Mouse (Mus musculus): ENCODE measurements around the gene A930033H14Rik. TPM values are rescaled to one million over a fixed set of nuclear protein-coding genes. Genes with fewer than 3 reads are reported as not detected.

Gene A930033H14Rik
- polyA plus RNA-seq, 1 experiment from 2014 or later: 2.4 TPM

GRCm38 (mm10) chr10:69179341-69179740 is 33.6 kb downstream of the A930033H14Rik start:
- ATAC-seq (ENCODE audit: insufficient number of reproducible peaks, insufficient read depth, low FRiP score, low read depth): no peak
- H3K27me3 ChIP-seq (ENCODE audit: control insufficient read depth, insufficient read depth, low read length): no peaks in the 10 kb centered on the region
- H3K4me2 ChIP-seq (ENCODE audit: low read length): no peak overlapping the region
- no peak overlapping the region for H3K27ac ChIP-seq (replicated peaks in 1 of 2; ENCODE audit: control insufficient read depth in 1 of 2, insufficient read depth in 1 of 2, low read depth in 2 of 2, low read length in 2 of 2)
- H3K9ac ChIP-seq (ENCODE audit: low read length): no peak overlapping the region
- H3K4me1 ChIP-seq (ENCODE audit: control insufficient read depth in 2 of 2, insufficient read depth in 2 of 2, low read length in 2 of 2): no peaks in the 10 kb centered on the region
- no peaks in the 10 kb centered on the region for H3K9me3 ChIP-seq (ENCODE audit: control insufficient read depth, low read length)
- H3K36me3 ChIP-seq (ENCODE audit: control insufficient read depth, insufficient read depth, low read length): no peaks in the 10 kb centered on the region
- no peak overlapping the region for H3K4me3 ChIP-seq (ENCODE audit: control insufficient read depth in 1 of 2, insufficient read depth in 1 of 2, low read depth in 1 of 2, low read length in 2 of 2)
- 83% methylated on average over 1 of the region's 1 CpGs for WGBS

- Histone ChIP-seq H3K4me1 (ENCODE audit: control insufficient read depth in 2 of 2, insufficient read depth in 2 of 2, low read length in 2 of 2) (peaks cover 2 to 5% of the 10 kb centered on the region in 2 experiments; a peak in 2 of 4 replicates), H3K9me3 (ENCODE audit: control insufficient read depth, low read length) (no peaks in the 10 kb centered on the region), H3K27ac (replicated peaks in 1 of 2; ENCODE audit: control insufficient read depth in 1 of 2, insufficient read depth in 1 of 2, low read depth in 2 of 2, low read length in 2 of 2) (no peak overlapping the region), H3K4me3 (ENCODE audit: control insufficient read depth in 1 of 2, insufficient read depth in 1 of 2, low read depth in 1 of 2, low read length in 2 of 2) (no peak overlapping the region), H3K36me3 (ENCODE audit: control insufficient read depth, insufficient read depth, low read length) (no peaks in the 10 kb centered on the region), H3K4me2 (ENCODE audit: low read length) (no peak overlapping the region), H3K9ac (ENCODE audit: low read length) (no peak overlapping the region), H3K27me3 (ENCODE audit: control insufficient read depth, insufficient read depth, low read length) (no peaks in the 10 kb centered on the region)
- no peak for ATAC-seq (ENCODE audit: insufficient number of reproducible peaks, insufficient read depth, low FRiP score, low read depth)
- 70% methylated on average over 3 of the region's 3 CpGs for WGBS
Observed at GRCm38 (mm10) chr10:69176116-69176515, 36.8 kb downstream of the A930033H14Rik start.

GRCm38 (mm10) chr10:69172412-69172811 is 40.5 kb downstream of the A930033H14Rik start:
- H3K36me3 ChIP-seq (ENCODE audit: control insufficient read depth, insufficient read depth, low read length): no peaks in the 10 kb centered on the region
- H3K9me3 ChIP-seq (ENCODE audit: control insufficient read depth, low read length): no peaks in the 10 kb centered on the region
- WGBS: 35% methylated on average over 3 of the region's 3 CpGs
- no peak for ATAC-seq (ENCODE audit: insufficient number of reproducible peaks, insufficient read depth, low FRiP score, low read depth)
- H3K4me1 ChIP-seq (ENCODE audit: control insufficient read depth in 2 of 2, insufficient read depth in 2 of 2, low read length in 2 of 2): peaks cover 2 to 8% of the 10 kb centered on the region in 2 experiments; a peak in 2 of 4 replicates
- no peak overlapping the region for H3K4me3 ChIP-seq (ENCODE audit: control insufficient read depth in 1 of 2, insufficient read depth in 1 of 2, low read depth in 1 of 2, low read length in 2 of 2)
- H3K4me2 ChIP-seq (ENCODE audit: low read length): no peak overlapping the region
- H3K27me3 ChIP-seq (ENCODE audit: control insufficient read depth, insufficient read depth, low read length): no peaks in the 10 kb centered on the region
- H3K9ac ChIP-seq (ENCODE audit: low read length): no peak overlapping the region
- H3K27ac ChIP-seq (replicated peaks in 1 of 2; ENCODE audit: control insufficient read depth in 1 of 2, insufficient read depth in 1 of 2, low read depth in 2 of 2, low read length in 2 of 2): 0 out of 4 replicates have a peak overlapping the region, but pooled peaks of 1 of the 2 experiments have one; percentile 35

GRCm38 (mm10) chr10:69166514-69166913 is 46.4 kb downstream of the A930033H14Rik start:
- Histone ChIP-seq H3K4me1 (ENCODE audit: control insufficient read depth in 2 of 2, insufficient read depth in 2 of 2, low read length in 2 of 2) (peaks cover 0 to 3% of the 10 kb centered on the region in 2 experiments; a peak in 1 of 4 replicates), H3K27ac (replicated peaks in 1 of 2; ENCODE audit: control insufficient read depth in 1 of 2, insufficient read depth in 1 of 2, low read depth in 2 of 2, low read length in 2 of 2) (no peak overlapping the region), H3K4me3 (ENCODE audit: control insufficient read depth in 1 of 2, insufficient read depth in 1 of 2, low read depth in 1 of 2, low read length in 2 of 2) (no peak overlapping the region), H3K4me2 (ENCODE audit: low read length) (no peak overlapping the region), H3K36me3 (ENCODE audit: control insufficient read depth, insufficient read depth, low read length) (no peaks in the 10 kb centered on the region), H3K27me3 (ENCODE audit: control insufficient read depth, insufficient read depth, low read length) (no peaks in the 10 kb centered on the region), H3K9me3 (ENCODE audit: control insufficient read depth, low read length) (peaks cover 7% of the 10 kb centered on the region), H3K9ac (ENCODE audit: low read length) (no peak overlapping the region)
- ATAC-seq (ENCODE audit: insufficient number of reproducible peaks, insufficient read depth, low FRiP score, low read depth): no peak
- WGBS: 74% methylated on average over 12 of the region's 12 CpGs

GRCm38 (mm10) chr10:69165847-69166246 is 47.1 kb downstream of the A930033H14Rik start:
- no peak overlapping the region for H3K9ac ChIP-seq (ENCODE audit: low read length)
- WGBS: 84% methylated on average over 3 of the region's 3 CpGs

GRCm38 (mm10) chr10:69165125-69165524 is 47.8 kb downstream of the A930033H14Rik start:
- 54% methylated on average over 7 of the region's 7 CpGs for WGBS
- Histone ChIP-seq H3K9me3 (ENCODE audit: control insufficient read depth, low read length) (peaks cover 7% of the 10 kb centered on the region), H3K27ac (replicated peaks in 1 of 2; ENCODE audit: control insufficient read depth in 1 of 2, insufficient read depth in 1 of 2, low read depth in 2 of 2, low read length in 2 of 2) (no peak overlapping the region), H3K27me3 (ENCODE audit: control insufficient read depth, insufficient read depth, low read length) (no peaks in the 10 kb centered on the region), H3K4me2 (ENCODE audit: low read length) (no peak overlapping the region), H3K9ac (ENCODE audit: low read length) (no peak overlapping the region), H3K4me3 (ENCODE audit: control insufficient read depth in 1 of 2, insufficient read depth in 1 of 2, low read depth in 1 of 2, low read length in 2 of 2) (no peak overlapping the region), H3K36me3 (ENCODE audit: control insufficient read depth, insufficient read depth, low read length) (no peaks in the 10 kb centered on the region), H3K4me1 (ENCODE audit: control insufficient read depth in 2 of 2, insufficient read depth in 2 of 2, low read length in 2 of 2) (peaks cover 0 to 3% of the 10 kb centered on the region in 2 experiments; a peak in 1 of 4 replicates)
- ATAC-seq (ENCODE audit: insufficient number of reproducible peaks, insufficient read depth, low FRiP score, low read depth): no peak

More at GRCm38 (mm10) chr10:69165847-69166246, 47.1 kb downstream of the A930033H14Rik start:
- H3K27me3 ChIP-seq (ENCODE audit: control insufficient read depth, insufficient read depth, low read length): no peaks in the 10 kb centered on the region
- peaks cover 7% of the 10 kb centered on the region for H3K9me3 ChIP-seq (ENCODE audit: control insufficient read depth, low read length)
- ATAC-seq (ENCODE audit: insufficient number of reproducible peaks, insufficient read depth, low FRiP score, low read depth): no peak
- H3K4me3 ChIP-seq (ENCODE audit: control insufficient read depth in 1 of 2, insufficient read depth in 1 of 2, low read depth in 1 of 2, low read length in 2 of 2): no peak overlapping the region
- no peaks in the 10 kb centered on the region for H3K36me3 ChIP-seq (ENCODE audit: control insufficient read depth, insufficient read depth, low read length)
- H3K4me1 ChIP-seq (ENCODE audit: control insufficient read depth in 2 of 2, insufficient read depth in 2 of 2, low read length in 2 of 2): peaks cover 0 to 3% of the 10 kb centered on the region in 2 experiments; a peak in 1 of 4 replicates
- H3K4me2 ChIP-seq (ENCODE audit: low read length): no peak overlapping the region
- no peak overlapping the region for H3K27ac ChIP-seq (replicated peaks in 1 of 2; ENCODE audit: control insufficient read depth in 1 of 2, insufficient read depth in 1 of 2, low read depth in 2 of 2, low read length in 2 of 2)

- WGBS: 84% methylated on average over 5 of the region's 5 CpGs
- Histone ChIP-seq H3K9ac (ENCODE audit: low read length) (no peak overlapping the region), H3K4me3 (ENCODE audit: control insufficient read depth in 1 of 2, insufficient read depth in 1 of 2, low read depth in 1 of 2, low read length in 2 of 2) (no peak overlapping the region), H3K27ac (replicated peaks in 1 of 2; ENCODE audit: control insufficient read depth in 1 of 2, insufficient read depth in 1 of 2, low read depth in 2 of 2, low read length in 2 of 2) (no peak overlapping the region), H3K9me3 (ENCODE audit: control insufficient read depth, low read length) (peaks cover 7% of the 10 kb centered on the region), H3K27me3 (ENCODE audit: control insufficient read depth, insufficient read depth, low read length) (no peaks in the 10 kb centered on the region), H3K4me1 (ENCODE audit: control insufficient read depth in 2 of 2, insufficient read depth in 2 of 2, low read length in 2 of 2) (peaks cover 0 to under 1% of the 10 kb centered on the region in 2 experiments; a peak in 1 of 4 replicates), H3K4me2 (ENCODE audit: low read length) (no peak overlapping the region), H3K36me3 (ENCODE audit: control insufficient read depth, insufficient read depth, low read length) (no peaks in the 10 kb centered on the region)
- no peak for ATAC-seq (ENCODE audit: insufficient number of reproducible peaks, insufficient read depth, low FRiP score, low read depth)
Observed at GRCm38 (mm10) chr10:69163216-69163615, 49.7 kb downstream of the A930033H14Rik start.

- Histone ChIP-seq H3K4me3 (ENCODE audit: control insufficient read depth in 1 of 2, insufficient read depth in 1 of 2, low read depth in 1 of 2, low read length in 2 of 2) (no peak overlapping the region), H3K9me3 (ENCODE audit: control insufficient read depth, low read length) (peaks cover 7% of the 10 kb centered on the region), H3K27ac (replicated peaks in 1 of 2; ENCODE audit: control insufficient read depth in 1 of 2, insufficient read depth in 1 of 2, low read depth in 2 of 2, low read length in 2 of 2) (no peak overlapping the region), H3K27me3 (ENCODE audit: control insufficient read depth, insufficient read depth, low read length) (no peaks in the 10 kb centered on the region), H3K36me3 (ENCODE audit: control insufficient read depth, insufficient read depth, low read length) (no peaks in the 10 kb centered on the region), H3K4me2 (ENCODE audit: low read length) (no peak overlapping the region), H3K4me1 (ENCODE audit: control insufficient read depth in 2 of 2, insufficient read depth in 2 of 2, low read length in 2 of 2) (no peaks in the 10 kb centered on the region), H3K9ac (ENCODE audit: low read length) (no peak overlapping the region)
- no peak for ATAC-seq (ENCODE audit: insufficient number of reproducible peaks, insufficient read depth, low FRiP score, low read depth)
- 69% methylated on average over 5 of the region's 5 CpGs for WGBS
Observed at GRCm38 (mm10) chr10:69162577-69162976, 50.3 kb downstream of the A930033H14Rik start.
